Mouse (Mus musculus) cortical plate, adult 2 months (tissue): ENCODE measurements around the gene Als2cl.

Experiments used
- CTCF ChIP-seq: fragments of 200-500 bp; IDR thresholded peaks from 2 replicates; pipeline ENCODE4 v1.5.1; 2011; ENCODE audit warnings: mild to moderate bottlenecking, control low read depth, low read length; ENCODE audit not compliant: insufficient read depth; ENCODE audit errors: extremely low read depth
- POLR2A ChIP-seq: fragments of 200-500 bp; IDR thresholded peaks from 2 replicates; pipeline ENCODE4 v1.6.1; 2011; ENCODE audit warnings: mild to moderate bottlenecking, low read length, control low read depth; ENCODE audit not compliant: insufficient read depth; ENCODE audit errors: extremely low read depth

DNA sequence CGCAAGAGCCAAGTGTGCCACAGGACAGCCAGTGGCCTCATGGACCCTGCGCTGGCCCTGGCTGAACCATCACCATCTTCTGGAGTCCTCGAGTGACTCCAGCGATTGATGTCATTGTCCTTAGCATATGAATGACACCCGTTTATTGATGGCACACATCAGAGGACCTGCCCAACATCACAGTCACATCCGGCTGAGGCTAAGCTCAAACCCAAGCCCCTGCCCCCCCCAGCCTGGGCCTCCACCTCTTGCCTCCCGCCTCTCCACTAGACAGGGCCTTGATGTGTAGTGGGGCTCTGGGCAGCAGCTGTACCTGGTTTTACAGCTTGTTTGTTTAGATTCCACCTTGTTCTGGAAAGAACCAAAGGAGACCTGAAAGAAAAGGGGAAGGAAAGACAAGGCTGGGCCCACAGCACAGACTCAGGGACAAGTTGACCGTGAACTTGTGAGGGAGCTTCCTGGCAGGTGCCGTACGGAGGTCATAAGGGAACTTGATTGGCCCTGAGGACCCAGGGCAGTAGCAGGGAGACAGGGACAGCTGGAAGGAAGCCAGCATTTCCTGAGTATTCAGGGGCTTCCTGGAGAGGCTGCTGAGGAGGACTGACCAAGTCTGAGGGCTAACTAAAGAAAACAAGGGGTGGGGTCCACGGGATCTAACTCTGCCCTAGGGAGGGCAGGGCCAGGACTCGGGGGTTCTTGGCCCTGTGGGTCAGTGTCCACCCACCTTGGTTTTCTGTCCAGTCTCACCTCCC is 11.6 kb downstream of the Als2cl start:
- TF ChIP-seq CTCF (no peak), POLR2A (no peak)
